Mouse (Mus musculus) small intestine, adult 2 months (tissue): ENCODE data around the gene Otub1. TPM values are rescaled to one million over a fixed set of nuclear protein-coding genes. Genes with fewer than 3 reads are reported as not detected.
A peak's percentile ranks its signal among the peaks of the same experiment; 100 is the strongest.

Source experiments
- H3K27ac ChIP-seq: fragments of 200-500 bp; 2 replicates; pipeline ENCODE4 v1.5.1; 2012; ENCODE audit warnings: low read depth, low read length, control low read depth, inconsistent platforms; ENCODE audit not compliant: insufficient read depth
- H3K27me3 ChIP-seq: fragments of 200-500 bp; 2 replicates; pipeline ENCODE4 v1.6.1; 2012; ENCODE audit warnings: mild to moderate bottlenecking, moderate library complexity, low read length, inconsistent platforms; ENCODE audit not compliant: control insufficient read depth, insufficient read depth
- H3K36me3 ChIP-seq: fragments of 200-500 bp; 2 replicates; pipeline ENCODE4 v1.6.1; 2012; ENCODE audit warnings: mild to moderate bottlenecking, low read length, control low read depth, inconsistent platforms; ENCODE audit not compliant: control insufficient read depth, insufficient read depth
- H3K4me1 ChIP-seq: fragments of 200-500 bp; 2 replicates; pipeline ENCODE4 v1.6.1; 2012; ENCODE audit warnings: low read length, inconsistent platforms, mixed read lengths; ENCODE audit not compliant: control insufficient read depth, insufficient read depth, insufficient read length
- H3K4me3 ChIP-seq: fragments of 200-500 bp; 2 replicates; pipeline ENCODE4 v1.5.1; 2012; ENCODE audit warnings: low read depth, mild to moderate bottlenecking, control low read depth, inconsistent platforms, low read length, moderate library complexity
- CTCF ChIP-seq: fragments of 200-500 bp; IDR thresholded peaks from 2 replicates; pipeline ENCODE4 v1.5.1; 2012; ENCODE audit warnings: low read depth, mild to moderate bottlenecking, control low read depth, inconsistent platforms, low read length, moderate library complexity, mixed read lengths; ENCODE audit not compliant: insufficient replicate concordance, insufficient read length; ENCODE audit errors: extremely low read depth
- POLR2A ChIP-seq: fragments of 200-500 bp; IDR thresholded peaks from 2 replicates; pipeline ENCODE4 v1.6.1; 2012; ENCODE audit warnings: low read depth, mild to moderate bottlenecking, control low read depth, inconsistent platforms, low read length, moderate library complexity
- WGBS: fragments of 180-500 bp; shearing (Covaris S2); methylation state at CpG from one replicate; pipeline ENCODE4 v1.1.7; 2018; 5-methylcytosine and 5-hydroxymethylcytosine counted together
- polyA plus RNA-seq: library from polyadenylated mRNA; depleted of rRNA; stranded (reverse); fragments of >200 nt; gene quantifications from 2 replicates; pipeline ENCODE4 v1.2.3, GENCODE M21; 2012

The Otub1 gene
- polyA plus RNA-seq, 1 experiment = 113 TPM

GRCm38 (mm10) chr19:7164238-7164637 is 41.9 kb downstream of the Otub1 start:
- 61% methylated on average over 6 of the region's 6 CpGs for WGBS
- peaks cover 25% of the 10 kb centered on the region for H3K27me3 ChIP-seq
- H3K4me3 ChIP-seq = no peak overlapping the region
- H3K4me1 ChIP-seq = peaks cover 5% of the 10 kb centered on the region
- no peak for TF ChIP-seq POLR2A
- no peak for TF ChIP-seq CTCF
- H3K36me3 ChIP-seq = no peaks in the 10 kb centered on the region
- no peak overlapping the region for H3K27ac ChIP-seq

GRCm38 (mm10) chr19:7161064-7161463 is 45.1 kb downstream of the Otub1 start:
- WGBS = 83% methylated on average over 3 of the region's 3 CpGs
- H3K4me1 ChIP-seq = peaks cover 5% of the 10 kb centered on the region
- H3K27ac ChIP-seq = no peak overlapping the region
- no peaks in the 10 kb centered on the region for H3K36me3 ChIP-seq
- no peak overlapping the region for H3K4me3 ChIP-seq
- peaks cover 15% of the 10 kb centered on the region for H3K27me3 ChIP-seq
- TF ChIP-seq POLR2A (no peak), CTCF (no peak)

- WGBS = 54% methylated on average over 14 of the region's 14 CpGs
- no peak overlapping the region for H3K27ac ChIP-seq
- H3K36me3 ChIP-seq = no peaks in the 10 kb centered on the region
- H3K27me3 ChIP-seq = peaks cover 8% of the 10 kb centered on the region
- no peak for TF ChIP-seq POLR2A
- TF ChIP-seq CTCF = peak; percentile 35; the same call in 1 of the 2 replicates
- no peak overlapping the region for H3K4me3 ChIP-seq
- peaks cover 6% of the 10 kb centered on the region for H3K4me1 ChIP-seq
Observed at GRCm38 (mm10) chr19:7160151-7160906, 45.8 kb downstream of the Otub1 start.

GRCm38 (mm10) chr19:7157734-7158133 is 48.4 kb downstream of the Otub1 start:
- peaks cover 11% of the 10 kb centered on the region for H3K4me1 ChIP-seq
- 80% methylated on average over 14 of the region's 14 CpGs for WGBS
- H3K27me3 ChIP-seq = no peaks in the 10 kb centered on the region
- TF ChIP-seq CTCF (no peak), POLR2A (no peak)
- no peak overlapping the region for H3K4me3 ChIP-seq
- H3K36me3 ChIP-seq = no peaks in the 10 kb centered on the region
- no peak overlapping the region for H3K27ac ChIP-seq

- Histone ChIP-seq H3K27me3 (no peaks in the 10 kb centered on the region), H3K36me3 (no peaks in the 10 kb centered on the region), H3K4me3 (no peak overlapping the region), H3K27ac (no peak overlapping the region), H3K4me1 (peaks cover 11% of the 10 kb centered on the region)
- TF ChIP-seq POLR2A (no peak), CTCF (no peak)
- WGBS = 45% methylated on average over 6 of the region's 6 CpGs
Observed at GRCm38 (mm10) chr19:7155196-7155595, 50.9 kb downstream of the Otub1 start.

- 23% methylated on average over 7 of the region's 7 CpGs for WGBS
- TF ChIP-seq CTCF (no peak), POLR2A (no peak)
- peaks cover 11% of the 10 kb centered on the region for H3K4me1 ChIP-seq
- H3K27ac ChIP-seq = no peak overlapping the region
- H3K36me3 ChIP-seq = no peaks in the 10 kb centered on the region
- no peaks in the 10 kb centered on the region for H3K27me3 ChIP-seq
- H3K4me3 ChIP-seq = no peak overlapping the region
Observed at GRCm38 (mm10) chr19:7153232-7153631, 52.9 kb downstream of the Otub1 start.

GRCm38 (mm10) chr19:7151927-7152653 is 54.0 kb downstream of the Otub1 start:
- TF ChIP-seq CTCF (no peak), POLR2A (no peak)
- Histone ChIP-seq H3K27me3 (no peaks in the 10 kb centered on the region), H3K27ac (no peak overlapping the region), H3K4me1 (peaks cover 11% of the 10 kb centered on the region), H3K36me3 (no peaks in the 10 kb centered on the region), H3K4me3 (no peak overlapping the region)
- WGBS = 93% methylated on average over 6 of the region's 6 CpGs
